Mouse (Mus musculus): ENCODE data around the gene Sipa1l3. TPM values are rescaled to one million over a fixed set of nuclear protein-coding genes. Genes with fewer than 3 reads are reported as not detected.

Gene Sipa1l3
- polyA plus RNA-seq, 1 experiment from 2014 or later: 22.0 TPM

GRCm38 (mm10) chr7:29281201-29282073, 237.0 kb downstream of the Sipa1l3 start, which contains the start of gene Spint2:
Gene Spint2, minus strand, starts transcription at chr7:29281912.
- Histone ChIP-seq H3K36me3 (ENCODE audit: control insufficient read depth, insufficient read depth) (no peaks in the 10 kb centered on the region), H3K4me2 (replicated peaks; ENCODE audit: low read depth) (peak within 1 kb of the TSS; percentile 70), H3K4me3 (ENCODE audit: low read depth, low read length) (peak within 1 kb of the TSS; percentile 71), H3K27me3 (replicated peaks; ENCODE audit: control insufficient read depth, insufficient read depth, low read length) (no peaks in the 10 kb centered on the region), H3K27ac (ENCODE audit: low read depth, low read length) (peak within 1 kb of the TSS; percentile 94), H3K9ac (ENCODE audit: low read depth, low read length) (peak within 1 kb of the TSS; percentile 91), H3K4me1 (replicated peaks; ENCODE audit: control insufficient read depth, insufficient read depth, low read length) (no peaks in the 10 kb centered on the region; the same call in 1 of the 2 replicates), H3K9me3 (ENCODE audit: control insufficient read depth) (no peaks in the 10 kb centered on the region)
- TF ChIP-seq CTCF (IDR thresholded peaks at IDR 0.05; ENCODE audit: low read depth): peak; percentile 66
- under 1% methylated on average over 76 of the region's 80 CpGs for WGBS
- peak; percentile 91 for ATAC-seq

- no peaks in the 10 kb centered on the region for H3K27me3 ChIP-seq (replicated peaks; ENCODE audit: control insufficient read depth, insufficient read depth, low read length)
- WGBS: 8% methylated on average over 13 of the region's 13 CpGs
- peak; percentile 19; the same call in 1 of the 2 replicates for ATAC-seq
- H3K4me3 ChIP-seq (ENCODE audit: low read depth, low read length): peak overlapping the region; percentile 71
- peak overlapping the region; percentile 70 for H3K4me2 ChIP-seq (replicated peaks; ENCODE audit: low read depth)
- no peaks in the 10 kb centered on the region for H3K36me3 ChIP-seq (ENCODE audit: control insufficient read depth, insufficient read depth)
- no peaks in the 10 kb centered on the region for H3K9me3 ChIP-seq (ENCODE audit: control insufficient read depth)
- H3K9ac ChIP-seq (ENCODE audit: low read depth, low read length): peak overlapping the region; percentile 91
- H3K4me1 ChIP-seq (replicated peaks; ENCODE audit: control insufficient read depth, insufficient read depth, low read length): no peaks in the 10 kb centered on the region; the same call in 1 of the 2 replicates
- no peak for TF ChIP-seq CTCF (IDR thresholded peaks at IDR 0.05; ENCODE audit: low read depth)
- peak overlapping the region; percentile 94 for H3K27ac ChIP-seq (ENCODE audit: low read depth, low read length)
These were observed 237.6 kb downstream of the Sipa1l3 start for GRCm38 (mm10) chr7:29280801-29281200.

- 27% methylated on average over 8 of the region's 8 CpGs for WGBS
- Histone ChIP-seq H3K36me3 (ENCODE audit: control insufficient read depth, insufficient read depth) (no peaks in the 10 kb centered on the region), H3K9ac (ENCODE audit: low read depth, low read length) (peak overlapping the region; percentile 91; the same call in 1 of the 2 replicates), H3K4me1 (replicated peaks; ENCODE audit: control insufficient read depth, insufficient read depth, low read length) (no peaks in the 10 kb centered on the region; the same call in 1 of the 2 replicates), H3K4me3 (ENCODE audit: low read depth, low read length) (peak overlapping the region; percentile 71), H3K4me2 (replicated peaks; ENCODE audit: low read depth) (peak overlapping the region; percentile 70), H3K27ac (ENCODE audit: low read depth, low read length) (peak overlapping the region; percentile 94), H3K9me3 (ENCODE audit: control insufficient read depth) (no peaks in the 10 kb centered on the region), H3K27me3 (replicated peaks; ENCODE audit: control insufficient read depth, insufficient read depth, low read length) (no peaks in the 10 kb centered on the region)
- 0 out of 2 replicates have a peak, but pooled peaks have one; percentile 14 for ATAC-seq
- no peak for TF ChIP-seq CTCF (IDR thresholded peaks at IDR 0.05; ENCODE audit: low read depth)
These were observed 238.5 kb downstream of the Sipa1l3 start for GRCm38 (mm10) chr7:29279924-29280323.

GRCm38 (mm10) chr7:29279261-29279660, 239.2 kb downstream of the Sipa1l3 start:
- H3K4me2 ChIP-seq (replicated peaks; ENCODE audit: low read depth): peak overlapping the region; percentile 70
- H3K27ac ChIP-seq (ENCODE audit: low read depth, low read length): peak overlapping the region; percentile 94; the same call in 1 of the 2 replicates
- H3K9me3 ChIP-seq (ENCODE audit: control insufficient read depth): no peaks in the 10 kb centered on the region
- no peaks in the 10 kb centered on the region; the same call in 1 of the 2 replicates for H3K4me1 ChIP-seq (replicated peaks; ENCODE audit: control insufficient read depth, insufficient read depth, low read length)
- ATAC-seq: no peak
- H3K27me3 ChIP-seq (replicated peaks; ENCODE audit: control insufficient read depth, insufficient read depth, low read length): no peaks in the 10 kb centered on the region
- 0 out of 2 replicates have a peak overlapping the region, but pooled peaks have one; percentile 91 for H3K9ac ChIP-seq (ENCODE audit: low read depth, low read length)
- no peak for TF ChIP-seq CTCF (IDR thresholded peaks at IDR 0.05; ENCODE audit: low read depth)
- no peaks in the 10 kb centered on the region for H3K36me3 ChIP-seq (ENCODE audit: control insufficient read depth, insufficient read depth)
- peak overlapping the region; percentile 71; the same call in 1 of the 2 replicates for H3K4me3 ChIP-seq (ENCODE audit: low read depth, low read length)

- Histone ChIP-seq H3K4me2 (replicated peaks; ENCODE audit: low read depth) (peak overlapping the region; percentile 37; the same call in 1 of the 2 replicates), H3K36me3 (ENCODE audit: control insufficient read depth, insufficient read depth) (no peaks in the 10 kb centered on the region), H3K27ac (ENCODE audit: low read depth, low read length) (no peak overlapping the region), H3K9ac (ENCODE audit: low read depth, low read length) (no peak overlapping the region), H3K9me3 (ENCODE audit: control insufficient read depth) (no peaks in the 10 kb centered on the region), H3K4me1 (replicated peaks; ENCODE audit: control insufficient read depth, insufficient read depth, low read length) (peaks cover 7% of the 10 kb centered on the region; the same call in 1 of the 2 replicates), H3K27me3 (replicated peaks; ENCODE audit: control insufficient read depth, insufficient read depth, low read length) (no peaks in the 10 kb centered on the region), H3K4me3 (ENCODE audit: low read depth, low read length) (no peak overlapping the region)
- no peak for ATAC-seq
- 59% methylated on average over 4 of the region's 4 CpGs for WGBS
- no peak for TF ChIP-seq CTCF (IDR thresholded peaks at IDR 0.05; ENCODE audit: low read depth)
These were observed 240.9 kb downstream of the Sipa1l3 start for GRCm38 (mm10) chr7:29277510-29277909.

GRCm38 (mm10) chr7:29276715-29277114, 241.7 kb downstream of the Sipa1l3 start:
- Histone ChIP-seq H3K9me3 (ENCODE audit: control insufficient read depth) (no peaks in the 10 kb centered on the region), H3K4me3 (ENCODE audit: low read depth, low read length) (no peak overlapping the region), H3K27me3 (replicated peaks; ENCODE audit: control insufficient read depth, insufficient read depth, low read length) (no peaks in the 10 kb centered on the region), H3K4me2 (replicated peaks; ENCODE audit: low read depth) (no peak overlapping the region), H3K4me1 (replicated peaks; ENCODE audit: control insufficient read depth, insufficient read depth, low read length) (0 out of 2 replicates have a peak, but pooled peaks cover 7% of the 10 kb centered on the region), H3K9ac (ENCODE audit: low read depth, low read length) (no peak overlapping the region), H3K36me3 (ENCODE audit: control insufficient read depth, insufficient read depth) (no peaks in the 10 kb centered on the region), H3K27ac (ENCODE audit: low read depth, low read length) (no peak overlapping the region)
- no peak for TF ChIP-seq CTCF (IDR thresholded peaks at IDR 0.05; ENCODE audit: low read depth)
- WGBS: 62% methylated on average over 5 of the region's 5 CpGs
- no peak for ATAC-seq

Data from intestine, postnatal 0 days (tissue).